In genomic region chr5:138988764-138989163, GRCm38 (mm10) we compare ENCODE assay signal across 9 mouse cellular contexts. TPM values are rescaled to one million over a fixed set of nuclear protein-coding genes. Genes with fewer than 3 reads are reported as not detected.
DNase-seq lines count a peak whose midpoint lies in the region; ATAC-seq and TF ChIP-seq lines count a peak whose summit lies in the region.
"Had no signal": no experiment of that assay in that cellular context is flagged by ENCODE, and none has a peak within 500 bp of the region (broad histone marks: within the 10 kb centered on the region; RNA-seq: fewer than 3 reads in every experiment).

No protein-coding gene starts in this region.

- no peak overlapping the region for H3K9ac ChIP-seq in forebrain, postnatal 0 days
- no peak overlapping the region for H3K9ac ChIP-seq in midbrain, postnatal 0 days (replicated peaks; ENCODE audit: low read length, poor library complexity, severe bottlenecking)

- no peaks in the 10 kb centered on the region for H3K9me3 ChIP-seq in forebrain, postnatal 0 days (ENCODE audit: low read length)
- H3K9me3 ChIP-seq in midbrain, postnatal 0 days (ENCODE audit: low read length): no peaks in the 10 kb centered on the region
- H3K9me3 ChIP-seq: limb, embryonic 12.5 days had no signal

- 19% methylated on average over 9 of the region's 9 CpGs for WGBS in forebrain, postnatal 0 days
- WGBS in midbrain, postnatal 0 days: 36% methylated on average over 9 of the region's 9 CpGs
- 38% methylated on average over 9 of the region's 9 CpGs for WGBS in cerebellum, adult 2 months

- peak; percentile 14; the same call in 1 of the 2 replicates for ATAC-seq in forebrain, postnatal 0 days
- no peak for ATAC-seq in midbrain, postnatal 0 days (ENCODE audit: low FRiP score)

- peaks cover 36% of the 10 kb centered on the region for H3K36me3 ChIP-seq in forebrain, postnatal 0 days (ENCODE audit: insufficient read depth)
- peaks cover 33% of the 10 kb centered on the region for H3K36me3 ChIP-seq in midbrain, postnatal 0 days (ENCODE audit: insufficient read depth, low read length)

- TF ChIP-seq CTCF in forebrain, postnatal 0 days (IDR thresholded peaks at IDR 0.05; ENCODE audit: low read depth): 0 out of 2 replicates have a peak, but pooled peaks have one; percentile 9
- TF ChIP-seq CTCF in midbrain, postnatal 0 days (IDR thresholded peaks at IDR 0.05): peak; percentile 18
- TF ChIP-seq CTCF in cerebellum, adult 2 months (IDR thresholded peaks at IDR 0.05; ENCODE audit: borderline replicate concordance, insufficient read depth, low read depth, low read length): no peak

- H3K27ac ChIP-seq in forebrain, postnatal 0 days (ENCODE audit: low read depth, low read length): no peak overlapping the region
- H3K27ac ChIP-seq in midbrain, postnatal 0 days (ENCODE audit: low read depth, low read length): no peak overlapping the region
- no peak overlapping the region for H3K27ac ChIP-seq in cerebellum, adult 2 months (ENCODE audit: insufficient read depth, low read length)

- no peak overlapping the region for H3K4me3 ChIP-seq in forebrain, postnatal 0 days (ENCODE audit: low read depth, low read length)
- no peak overlapping the region for H3K4me3 ChIP-seq in midbrain, postnatal 0 days (ENCODE audit: low read depth, low read length)
- H3K4me3 ChIP-seq in cerebellum, adult 2 months (replicated peaks; ENCODE audit: insufficient read depth, low read depth, low read length): no peak overlapping the region
- H3K4me3 ChIP-seq: limb, embryonic 12.5 days had no signal

- no peak for TF ChIP-seq POLR2A in cerebellum, adult 2 months (IDR thresholded peaks at IDR 0.05; ENCODE audit: borderline replicate concordance, insufficient read depth, low read length)

- peak; percentile 52 for DNase-seq in urinary bladder, adult 2 months (ENCODE audit: low spot score)
- no peak for DNase-seq in urinary bladder, postnatal 10 days (ENCODE audit: low spot score)
- peak; percentile 34 for DNase-seq in forebrain, postnatal 0 days
- peak; percentile 73 for DNase-seq in kidney, adult 18-20 months
- peak; percentile 66 for DNase-seq in midbrain, postnatal 0 days (ENCODE audit: low spot score)
- no peak for DNase-seq in cerebellum, adult 2 months
- no peak for DNase-seq in layer of hippocampus, adult 8-10 months (ENCODE audit: low spot score in 2 of 2)
- DNase-seq in c-Kit-positive CD71-positive TER-119-positive erythroid progenitor cells, embryonic 14.5 days (ENCODE audit: low spot score): no peak

- H3K4me2 ChIP-seq in forebrain, postnatal 0 days (ENCODE audit: low read depth): no peak overlapping the region
- no peak overlapping the region for H3K4me2 ChIP-seq in midbrain, postnatal 0 days (ENCODE audit: low read depth, low read length, poor library complexity, severe bottlenecking)
- H3K4me2 ChIP-seq: limb, embryonic 12.5 days had no signal

- peaks cover 10% of the 10 kb centered on the region for H3K4me1 ChIP-seq in forebrain, postnatal 0 days (ENCODE audit: insufficient read depth)
- H3K4me1 ChIP-seq in midbrain, postnatal 0 days (ENCODE audit: insufficient read depth, low read length): peaks cover 4% of the 10 kb centered on the region
- no peaks in the 10 kb centered on the region; the same call in 1 of the 2 replicates for H3K4me1 ChIP-seq in cerebellum, adult 2 months (ENCODE audit: control insufficient read depth, insufficient read depth, low read length)

- H3K27me3 ChIP-seq in forebrain, postnatal 0 days (ENCODE audit: insufficient read depth, low read length): peaks cover 7% of the 10 kb centered on the region; the same call in 1 of the 2 replicates
- H3K27me3 ChIP-seq in midbrain, postnatal 0 days (ENCODE audit: insufficient read depth, low read length): peaks cover 20% of the 10 kb centered on the region
- peaks cover 2% of the 10 kb centered on the region; the same call in 1 of the 2 replicates for H3K27me3 ChIP-seq in cerebellum, adult 2 months (ENCODE audit: control insufficient read depth, insufficient read depth, low read length)

RNA-seq across cellular contexts. Expression of gene Pdgfa, which starts 8.4 kb away (rescaled TPM):
- 20.4 and 39.0 TPM in 2 replicates for polyA plus RNA-seq in urinary bladder, adult 2 months (2012; rRNA removed)
- total RNA-seq in forebrain, postnatal 0 days (2014; rRNA removed): 57.8 and 63.4 TPM in 2 replicates
- 43.3 and 47.8 TPM in 2 replicates for polyA plus RNA-seq in forebrain, postnatal 0 days (2015; fragmentation: Nextera tagmentation; extraction: Ambion mirVana)
- 64.0 and 67.7 TPM in 2 replicates for total RNA-seq in midbrain, postnatal 0 days (2014; rRNA removed)
- 53.8 and 54.5 TPM in 2 replicates for polyA plus RNA-seq in midbrain, postnatal 0 days (2015; fragmentation: Nextera tagmentation; extraction: Ambion mirVana)
- 23.0 and 35.3 TPM in 2 replicates for polyA plus RNA-seq in cerebellum, adult 2 months (2012; rRNA removed)
- total RNA-seq in layer of hippocampus, adult 8-10 months (2022): 10 to 100 TPM; 41.3 to 48.8 (median 46.4) TPM

Comparison
In these comparisons a context has a peak if more than half of its experiments do, and no peak if none do; other contexts are left out.
1. DNase-seq: peak in urinary bladder, adult 2 months (single experiment), forebrain, postnatal 0 days (single experiment), kidney, adult 18-20 months (single experiment) and midbrain, postnatal 0 days (single experiment); none in urinary bladder, postnatal 10 days (single experiment), cerebellum, adult 2 months (0 of 2), layer of hippocampus, adult 8-10 months (0 of 2) and c-Kit-positive CD71-positive TER-119-positive erythroid progenitor cells, embryonic 14.5 days (single experiment).